Mouse (Mus musculus): ENCODE measurements around the gene Defa36.
"Not testable (repeated sequence)": the region's sequence is repeated elsewhere in the genome, so short reads cannot be mapped to it uniquely, and the experiment has no call there.

Gene Defa36

GRCm38 (mm10) chr8:21427111-21427510, at the start of gene Defa36:
Gene Defa36 (plus strand): TSS chr8:21427411.
- DNase-seq, result not testable (repeated sequence)

- not testable (repeated sequence) for DNase-seq
Observed at GRCm38 (mm10) chr8:21378215-21378614, 49.0 kb upstream of the Defa36 start, which contains the start of gene Defa2. Gene Defa2 (plus strand): TSS chr8:21378515.

GRCm38 (mm10) chr8:21391511-21391910, 35.7 kb upstream of the Defa36 start, which contains the start of gene Defa33:
Gene Defa33 (plus strand): TSS chr8:21391811.
- DNase-seq, result not testable (repeated sequence)

- DNase-seq, result not testable (repeated sequence)
Observed at GRCm38 (mm10) chr8:21456460-21456859, 29.2 kb downstream of the Defa36 start, which contains the start of gene Gm7849. Gene Gm7849 (minus strand): TSS chr8:21456560.
